Mouse (Mus musculus) lung, adult 2 months (tissue): ENCODE results near the gene Dlat. TPM values are rescaled to one million over a fixed set of nuclear protein-coding genes. Genes with fewer than 3 reads are reported as not detected.

Experiments
- DNase-seq: peaks from one replicate; pipeline ENCODE4 v3.0.0; 2022
- H3K4me1 ChIP-seq: fragments of 200-500 bp; 2 replicates; pipeline ENCODE4 v1.6.1; 2011; ENCODE audit warnings: low read length; ENCODE audit not compliant: control insufficient read depth, insufficient read depth
- H3K4me3 ChIP-seq: fragments of 200-500 bp; replicated peaks from 2 replicates; pipeline ENCODE3; 2011; ENCODE audit warnings: low read depth, mild to moderate bottlenecking, control low read depth, low read length; ENCODE audit errors: extremely low read depth
- CTCF ChIP-seq: fragments of 200-500 bp; IDR thresholded peaks from 2 replicates; pipeline ENCODE4 v1.5.1; 2011; ENCODE audit warnings: mild to moderate bottlenecking, low read length, control low read depth; ENCODE audit not compliant: insufficient read depth
- POLR2A ChIP-seq: fragments of 200-500 bp; IDR thresholded peaks from 2 replicates; pipeline ENCODE4 v1.6.1; 2011; ENCODE audit warnings: low read depth, mild to moderate bottlenecking, control low read depth, low read length, borderline replicate concordance; ENCODE audit errors: extremely low read depth
- WGBS: fragments of 180-500 bp; shearing (Covaris S2); methylation state at CpG from one replicate; pipeline ENCODE4 v1.1.7; 2018; 5-methylcytosine and 5-hydroxymethylcytosine counted together
- polyA plus RNA-seq: library from polyadenylated mRNA; depleted of rRNA; stranded (reverse); fragments of >200 nt; gene quantifications from 2 replicates; pipeline ENCODE4 v1.2.3, GENCODE M21; 2012

The Dlat gene
- polyA plus RNA-seq, 1 experiment, result 20.5 TPM

- peak; percentile 59 for TF ChIP-seq CTCF
- no peak for TF ChIP-seq POLR2A
- no peak overlapping the region for H3K4me3 ChIP-seq
- DNase-seq, result peak; percentile 37
- 30% methylated on average over 10 of the region's 10 CpGs for WGBS
- H3K4me1 ChIP-seq, result peaks cover 3% of the 10 kb centered on the region; the same call in 1 of the 2 replicates
Measured at GRCm38 (mm10) chr9:50693631-50694030, 34.1 kb upstream of the Dlat start.

GRCm38 (mm10) chr9:50692626-50693580 is 33.3 kb upstream of the Dlat start:
- TF ChIP-seq CTCF (no peak), POLR2A (no peak)
- H3K4me1 ChIP-seq, result no peaks in the 10 kb centered on the region
- no peak overlapping the region for H3K4me3 ChIP-seq
- WGBS, result 41% methylated on average over 13 of the region's 13 CpGs
- DNase-seq, result no peak

GRCm38 (mm10) chr9:50686866-50687652 is 27.5 kb upstream of the Dlat start:
- no peaks in the 10 kb centered on the region for H3K4me1 ChIP-seq
- H3K4me3 ChIP-seq, result no peak overlapping the region
- DNase-seq, result no peak
- 74% methylated on average over 6 of the region's 6 CpGs for WGBS
- TF ChIP-seq POLR2A (no peak), CTCF (no peak)

- no peak for TF ChIP-seq CTCF
- WGBS, result 70% methylated on average over 7 of the region's 7 CpGs
- no peaks in the 10 kb centered on the region for H3K4me1 ChIP-seq
- no peak overlapping the region for H3K4me3 ChIP-seq
- DNase-seq, result no peak
Measured at GRCm38 (mm10) chr9:50681727-50682126, 22.1 kb upstream of the Dlat start.

GRCm38 (mm10) chr9:50679406-50679805 is 19.8 kb upstream of the Dlat start:
- no peak for TF ChIP-seq CTCF
- TF ChIP-seq POLR2A, result no peak
- 74% methylated on average over 1 of the region's 1 CpGs for WGBS
- Histone ChIP-seq H3K4me3 (no peak overlapping the region), H3K4me1 (no peaks in the 10 kb centered on the region)
- DNase-seq, result no peak

- WGBS, result 23% methylated on average over 1 of the region's 1 CpGs
Measured at GRCm38 (mm10) chr9:50674771-50675170, 15.2 kb upstream of the Dlat start.

DNA sequence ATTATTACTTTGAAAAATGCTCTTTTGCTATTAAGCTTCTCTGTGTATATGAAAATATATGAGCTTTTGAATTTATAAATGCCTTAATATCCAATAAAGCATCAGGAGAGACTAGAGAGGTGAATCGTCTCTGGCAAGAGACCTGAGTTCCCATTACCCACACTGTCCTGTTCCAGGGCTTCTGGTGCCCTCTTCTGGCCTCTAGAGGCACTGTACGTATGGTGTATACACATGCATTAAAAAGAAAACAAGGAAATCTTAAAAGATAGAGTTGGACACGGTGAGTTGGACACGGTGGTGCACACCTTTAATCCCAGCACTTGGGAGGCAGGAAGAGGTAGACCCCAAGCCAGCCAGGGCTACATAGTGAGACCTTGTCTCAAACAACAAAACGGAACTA is 11.1 kb upstream of the Dlat start:
- no peaks in the 10 kb centered on the region; the same call in 1 of the 2 replicates for H3K4me1 ChIP-seq
- TF ChIP-seq POLR2A (no peak), CTCF (peak; percentile 76)
- peak; percentile 40 for DNase-seq
- no peak overlapping the region for H3K4me3 ChIP-seq
- WGBS, result 24% methylated on average over 5 of the region's 5 CpGs

More at GRCm38 (mm10) chr9:50674771-50675170, 15.2 kb upstream of the Dlat start:
- no peak overlapping the region for H3K4me3 ChIP-seq
- no peaks in the 10 kb centered on the region; the same call in 1 of the 2 replicates for H3K4me1 ChIP-seq
- TF ChIP-seq CTCF, result no peak
- TF ChIP-seq POLR2A, result no peak
- no peak for DNase-seq

DNA sequence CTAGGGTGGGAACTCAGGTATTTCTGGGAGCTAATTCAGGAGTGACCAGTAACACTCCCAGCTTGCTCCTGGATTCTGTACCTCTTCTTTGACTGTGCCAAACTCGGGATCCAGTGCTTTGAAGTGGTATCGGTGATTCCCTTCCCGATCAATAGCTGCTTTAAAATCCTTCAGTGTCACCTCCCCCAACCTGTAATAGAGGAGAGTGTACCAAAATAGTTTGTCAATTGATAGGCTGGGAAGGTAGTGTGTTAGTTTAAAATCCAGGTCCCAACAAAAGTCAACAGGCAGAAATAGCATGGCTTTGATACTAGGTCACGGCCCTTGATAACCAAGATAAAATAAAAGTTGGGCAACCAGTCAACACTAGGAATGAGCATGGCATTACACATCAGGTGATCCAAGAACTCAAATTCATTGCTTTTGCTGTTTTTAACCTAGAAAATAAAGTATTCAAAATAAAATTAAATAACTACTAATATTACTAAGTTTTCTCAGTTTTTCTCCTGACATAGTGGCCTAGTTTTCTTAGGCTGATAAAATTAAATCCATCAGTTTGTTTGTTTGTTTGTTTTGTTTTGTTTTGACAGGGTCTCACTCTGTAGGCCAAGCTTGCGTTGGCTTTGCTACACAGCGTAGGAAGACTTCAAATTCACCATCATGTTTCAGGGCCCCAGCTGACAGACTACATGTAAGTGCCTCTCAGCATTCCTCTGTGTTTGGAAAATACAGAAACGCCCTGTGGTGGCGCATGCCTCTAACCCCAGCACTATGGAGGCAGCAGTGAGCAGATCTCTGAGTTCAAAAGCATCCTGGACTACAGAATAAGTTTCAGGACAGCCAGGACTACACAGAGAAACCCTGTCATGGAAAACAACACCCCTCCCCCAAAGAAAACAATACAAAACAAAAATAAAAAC is 8.3 kb upstream of the Dlat start:
- DNase-seq, result no peak
- 67% methylated on average over 8 of the region's 8 CpGs for WGBS
- TF ChIP-seq POLR2A (no peak), CTCF (no peak)
- no peak overlapping the region for H3K4me3 ChIP-seq
- no peaks in the 10 kb centered on the region; the same call in 1 of the 2 replicates for H3K4me1 ChIP-seq
